Mouse (Mus musculus): ENCODE data around the gene Rest. TPM values are rescaled to one million over a fixed set of nuclear protein-coding genes. Genes with fewer than 3 reads are reported as not detected.

Rest gene
- polyA plus RNA-seq, 1 experiment from 2014 or later, result 6.7 TPM

DNA sequence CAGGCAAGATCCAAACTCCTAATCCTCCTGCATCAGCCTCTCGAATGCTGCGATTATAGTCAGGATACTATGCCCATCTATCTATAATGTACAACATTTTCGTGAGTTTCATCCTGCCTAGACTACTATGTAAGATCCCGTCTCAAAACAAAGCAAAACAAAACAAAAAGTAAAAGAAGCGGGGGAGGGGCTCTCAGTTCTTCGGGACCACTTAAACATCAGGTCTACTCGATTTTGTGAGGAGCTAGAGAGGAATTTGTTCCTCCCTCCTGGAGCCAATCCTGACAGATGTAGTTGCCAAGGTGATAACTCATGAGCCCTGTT is 19.9 kb upstream of the Rest start:
- peaks cover 9% of the 10 kb centered on the region for H3K4me1 ChIP-seq (replicated peaks; ENCODE audit: control insufficient read depth, insufficient read depth, low read length)
- no peak overlapping the region for H3K9ac ChIP-seq (replicated peaks; ENCODE audit: low read depth, low read length)
- no peak for ATAC-seq
- H3K9me3 ChIP-seq (ENCODE audit: control insufficient read depth, low read length), result no peaks in the 10 kb centered on the region
- no peaks in the 10 kb centered on the region for H3K36me3 ChIP-seq (ENCODE audit: control insufficient read depth, insufficient read depth)
- H3K27me3 ChIP-seq (replicated peaks; ENCODE audit: control insufficient read depth, insufficient read depth, low read length), result no peaks in the 10 kb centered on the region
- H3K4me3 ChIP-seq (replicated peaks; ENCODE audit: low read length), result peak overlapping the region; percentile 22
- no peak overlapping the region; the same call in 1 of the 2 replicates for H3K27ac ChIP-seq (ENCODE audit: low read length)
- H3K4me2 ChIP-seq (ENCODE audit: low read length), result peak overlapping the region; percentile 46
- 26% methylated on average over 7 of the region's 7 CpGs for WGBS

DNA sequence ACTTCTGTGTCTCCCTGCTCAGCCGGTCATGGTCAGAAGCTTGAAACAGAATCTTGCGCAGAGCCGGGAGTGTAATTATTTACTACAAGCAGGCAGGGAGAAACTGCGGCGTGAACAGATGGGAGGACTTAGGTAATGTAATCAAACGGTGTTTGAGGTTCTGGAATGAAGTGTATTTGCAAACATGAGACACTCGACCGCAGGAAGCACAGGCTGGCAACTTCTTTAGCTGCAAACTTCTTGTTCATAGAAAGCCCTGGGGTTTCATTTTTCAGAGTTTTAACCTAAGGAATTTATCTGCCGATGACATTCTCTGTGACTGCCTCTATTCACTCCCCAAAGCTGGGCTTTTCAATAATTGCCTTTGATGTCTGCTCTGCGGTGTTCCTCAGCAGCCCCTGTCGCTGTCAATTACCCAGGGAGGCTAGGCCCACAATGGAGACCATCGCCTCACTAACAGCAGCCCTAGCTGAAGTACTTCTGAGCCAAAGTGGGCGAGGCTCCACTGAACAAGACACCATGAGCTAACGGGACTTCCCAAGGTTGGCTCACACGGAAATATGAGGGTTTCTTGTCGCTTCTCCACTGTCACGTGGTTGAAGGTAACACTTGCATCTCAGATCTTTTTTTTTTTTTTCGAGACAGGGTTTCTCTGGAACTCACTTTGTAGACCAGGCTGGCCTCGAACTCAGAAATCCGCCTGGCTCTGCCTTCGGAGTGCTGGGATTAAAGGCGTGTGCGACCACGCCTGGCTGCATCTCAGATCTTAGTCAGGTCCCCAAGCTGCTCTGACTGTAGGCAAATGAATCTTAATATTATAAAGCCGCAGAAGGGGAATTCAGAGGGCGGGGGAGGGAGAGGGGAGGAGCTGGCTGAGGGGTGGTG is 19.3 kb upstream of the Rest start:
- Histone ChIP-seq H3K27me3 (replicated peaks; ENCODE audit: control insufficient read depth, insufficient read depth, low read length) (no peaks in the 10 kb centered on the region), H3K9me3 (ENCODE audit: control insufficient read depth, low read length) (no peaks in the 10 kb centered on the region), H3K36me3 (ENCODE audit: control insufficient read depth, insufficient read depth) (no peaks in the 10 kb centered on the region), H3K9ac (replicated peaks; ENCODE audit: low read depth, low read length) (no peak overlapping the region), H3K4me2 (ENCODE audit: low read length) (peak overlapping the region; percentile 46), H3K27ac (ENCODE audit: low read length) (no peak overlapping the region; the same call in 1 of the 2 replicates), H3K4me1 (replicated peaks; ENCODE audit: control insufficient read depth, insufficient read depth, low read length) (peaks cover 9% of the 10 kb centered on the region), H3K4me3 (replicated peaks; ENCODE audit: low read length) (peak overlapping the region; percentile 22)
- ATAC-seq, result peak; percentile 36
- WGBS, result 24% methylated on average over 26 of the region's 26 CpGs

- no peak overlapping the region for H3K4me2 ChIP-seq (ENCODE audit: low read length)
- peaks cover 9% of the 10 kb centered on the region for H3K4me1 ChIP-seq (replicated peaks; ENCODE audit: control insufficient read depth, insufficient read depth, low read length)
- no peak overlapping the region for H3K27ac ChIP-seq (ENCODE audit: low read length)
- ATAC-seq, result no peak
- no peaks in the 10 kb centered on the region for H3K36me3 ChIP-seq (ENCODE audit: control insufficient read depth, insufficient read depth)
- no peak overlapping the region for H3K4me3 ChIP-seq (replicated peaks; ENCODE audit: low read length)
- H3K9me3 ChIP-seq (ENCODE audit: control insufficient read depth, low read length), result no peaks in the 10 kb centered on the region
- H3K9ac ChIP-seq (replicated peaks; ENCODE audit: low read depth, low read length), result no peak overlapping the region
- WGBS, result 70% methylated on average over 9 of the region's 9 CpGs
- no peaks in the 10 kb centered on the region for H3K27me3 ChIP-seq (replicated peaks; ENCODE audit: control insufficient read depth, insufficient read depth, low read length)
Measured at GRCm38 (mm10) chr5:77250083-77250482, 15.2 kb upstream of the Rest start.

DNA sequence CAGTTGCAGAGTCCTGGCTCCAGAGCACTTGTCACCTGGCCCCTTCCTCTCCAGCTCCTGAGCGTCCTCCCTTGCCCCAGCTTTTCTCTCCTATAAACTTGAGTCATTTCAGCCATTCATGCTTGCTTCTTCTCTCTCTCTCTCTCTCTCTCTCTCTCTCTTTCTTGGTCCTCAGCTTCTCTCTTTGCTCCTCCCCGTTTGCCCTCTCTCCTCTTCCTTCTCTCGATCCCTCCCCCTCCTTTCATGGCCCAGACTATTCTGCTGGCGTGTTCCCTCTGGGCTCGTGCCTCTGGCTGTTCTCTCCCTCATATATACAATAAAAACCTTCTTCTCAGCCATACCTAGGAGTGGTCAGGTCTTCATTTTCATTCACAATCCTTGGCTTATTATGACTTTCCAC is 13.6 kb upstream of the Rest start:
- Histone ChIP-seq H3K4me3 (replicated peaks; ENCODE audit: low read length) (no peak overlapping the region), H3K4me1 (replicated peaks; ENCODE audit: control insufficient read depth, insufficient read depth, low read length) (no peaks in the 10 kb centered on the region), H3K4me2 (ENCODE audit: low read length) (no peak overlapping the region), H3K36me3 (ENCODE audit: control insufficient read depth, insufficient read depth) (no peaks in the 10 kb centered on the region), H3K9ac (replicated peaks; ENCODE audit: low read depth, low read length) (no peak overlapping the region), H3K27ac (ENCODE audit: low read length) (no peak overlapping the region), H3K9me3 (ENCODE audit: control insufficient read depth, low read length) (no peaks in the 10 kb centered on the region), H3K27me3 (replicated peaks; ENCODE audit: control insufficient read depth, insufficient read depth, low read length) (no peaks in the 10 kb centered on the region)
- no peak for ATAC-seq
- WGBS, result 31% methylated on average over 5 of the region's 5 CpGs

DNA sequence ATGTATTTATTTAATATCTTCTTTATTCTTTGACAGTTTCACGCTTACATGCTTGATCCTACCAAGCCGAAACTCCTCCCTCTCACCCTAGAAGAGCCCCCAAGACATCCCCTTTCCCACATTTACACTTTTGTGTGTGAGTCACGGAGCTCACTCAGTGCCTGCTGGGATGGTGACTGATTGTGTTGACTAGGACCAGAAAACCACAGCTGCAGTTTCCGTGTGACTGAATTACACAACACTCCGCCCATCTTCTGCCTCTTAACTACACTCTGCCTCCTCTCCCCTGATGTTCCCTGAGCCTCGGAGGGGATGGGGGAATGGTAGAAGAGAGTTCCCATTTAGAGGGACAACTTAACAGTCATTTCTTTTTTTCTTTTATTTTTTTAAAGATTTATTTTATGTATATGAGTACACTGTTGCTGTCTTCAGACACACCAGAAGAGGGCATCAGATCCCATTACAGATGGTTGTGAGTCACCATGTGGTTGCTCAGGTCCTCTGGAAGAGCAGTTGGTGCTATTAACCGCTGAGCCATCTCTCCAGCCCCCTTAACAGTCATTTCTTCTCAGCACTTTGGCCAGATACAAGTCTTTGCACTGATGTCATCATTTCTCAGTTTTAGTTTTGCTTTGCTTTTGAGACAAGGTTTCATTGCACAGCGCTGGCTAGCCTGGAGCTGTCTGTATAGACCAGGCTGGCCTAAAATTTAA is 13.0 kb upstream of the Rest start:
- H3K36me3 ChIP-seq (ENCODE audit: control insufficient read depth, insufficient read depth), result no peaks in the 10 kb centered on the region
- H3K4me3 ChIP-seq (replicated peaks; ENCODE audit: low read length), result no peak overlapping the region
- H3K27me3 ChIP-seq (replicated peaks; ENCODE audit: control insufficient read depth, insufficient read depth, low read length), result no peaks in the 10 kb centered on the region
- H3K27ac ChIP-seq (ENCODE audit: low read length), result no peak overlapping the region
- WGBS, result 66% methylated on average over 8 of the region's 8 CpGs
- ATAC-seq, result no peak
- H3K9me3 ChIP-seq (ENCODE audit: control insufficient read depth, low read length), result no peaks in the 10 kb centered on the region
- H3K4me2 ChIP-seq (ENCODE audit: low read length), result no peak overlapping the region
- H3K4me1 ChIP-seq (replicated peaks; ENCODE audit: control insufficient read depth, insufficient read depth, low read length), result no peaks in the 10 kb centered on the region
- no peak overlapping the region for H3K9ac ChIP-seq (replicated peaks; ENCODE audit: low read depth, low read length)

DNA sequence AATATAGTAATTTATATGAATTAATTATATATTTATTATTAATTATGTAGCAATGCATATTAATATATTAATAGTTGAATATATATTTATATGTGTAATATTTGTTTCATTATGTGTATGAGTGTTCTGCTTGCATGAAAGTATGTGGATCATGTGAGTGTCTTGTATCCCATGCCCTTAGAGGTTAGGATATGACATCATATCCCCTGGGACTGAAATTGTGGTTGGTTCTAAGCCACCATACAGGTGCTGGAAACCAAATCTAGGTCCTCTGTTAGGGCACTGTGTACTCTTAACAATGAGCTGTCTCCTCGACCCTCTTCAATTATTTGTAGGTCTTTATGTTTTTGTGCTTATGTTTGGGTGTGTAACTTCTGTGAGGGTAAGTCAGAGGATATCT is 12.1 kb upstream of the Rest start:
- Histone ChIP-seq H3K9ac (replicated peaks; ENCODE audit: low read depth, low read length) (no peak overlapping the region), H3K36me3 (ENCODE audit: control insufficient read depth, insufficient read depth) (no peaks in the 10 kb centered on the region), H3K27me3 (replicated peaks; ENCODE audit: control insufficient read depth, insufficient read depth, low read length) (no peaks in the 10 kb centered on the region), H3K27ac (ENCODE audit: low read length) (no peak overlapping the region), H3K9me3 (ENCODE audit: control insufficient read depth, low read length) (no peaks in the 10 kb centered on the region), H3K4me3 (replicated peaks; ENCODE audit: low read length) (no peak overlapping the region), H3K4me2 (ENCODE audit: low read length) (no peak overlapping the region), H3K4me1 (replicated peaks; ENCODE audit: control insufficient read depth, insufficient read depth, low read length) (no peaks in the 10 kb centered on the region)
- no peak for ATAC-seq
- 79% methylated on average over 1 of the region's 1 CpGs for WGBS

- Histone ChIP-seq H3K4me3 (replicated peaks; ENCODE audit: low read length) (no peak overlapping the region), H3K9ac (replicated peaks; ENCODE audit: low read depth, low read length) (no peak overlapping the region), H3K27ac (ENCODE audit: low read length) (no peak overlapping the region), H3K27me3 (replicated peaks; ENCODE audit: control insufficient read depth, insufficient read depth, low read length) (no peaks in the 10 kb centered on the region), H3K4me1 (replicated peaks; ENCODE audit: control insufficient read depth, insufficient read depth, low read length) (no peaks in the 10 kb centered on the region), H3K9me3 (ENCODE audit: control insufficient read depth, low read length) (no peaks in the 10 kb centered on the region), H3K36me3 (ENCODE audit: control insufficient read depth, insufficient read depth) (no peaks in the 10 kb centered on the region), H3K4me2 (ENCODE audit: low read length) (no peak overlapping the region)
- no peak for ATAC-seq
- 71% methylated on average over 3 of the region's 3 CpGs for WGBS
Measured at GRCm38 (mm10) chr5:77254402-77254801, 10.9 kb upstream of the Rest start.

DNA sequence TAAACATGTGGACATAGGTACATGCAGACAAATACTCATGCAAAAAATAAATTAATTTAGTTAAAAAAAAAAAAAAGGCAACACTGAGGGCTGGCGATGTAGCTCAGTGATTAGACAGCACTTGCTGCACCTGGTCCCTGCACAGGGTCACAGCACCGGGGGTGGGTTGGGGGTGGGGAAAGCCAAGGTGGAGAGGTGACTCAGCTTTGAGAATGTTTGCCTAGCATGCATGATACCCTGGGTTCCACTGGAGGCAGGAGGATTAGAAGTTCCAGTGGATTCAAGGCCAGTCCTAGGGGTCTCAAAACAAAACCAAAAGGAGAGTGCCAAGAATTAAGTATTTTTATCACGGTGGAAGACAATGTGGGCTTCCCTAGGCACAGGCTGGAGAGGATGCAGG is 7.7 kb upstream of the Rest start:
- H3K4me3 ChIP-seq (replicated peaks; ENCODE audit: low read length), result no peak overlapping the region
- H3K9me3 ChIP-seq (ENCODE audit: control insufficient read depth, low read length), result no peaks in the 10 kb centered on the region
- H3K4me1 ChIP-seq (replicated peaks; ENCODE audit: control insufficient read depth, insufficient read depth, low read length), result no peaks in the 10 kb centered on the region
- H3K27ac ChIP-seq (ENCODE audit: low read length), result no peak overlapping the region
- H3K4me2 ChIP-seq (ENCODE audit: low read length), result no peak overlapping the region
- no peak overlapping the region for H3K9ac ChIP-seq (replicated peaks; ENCODE audit: low read depth, low read length)
- 76% methylated on average over 3 of the region's 3 CpGs for whole genome bisulfite sequencing
- H3K36me3 ChIP-seq (ENCODE audit: control insufficient read depth, insufficient read depth), result no peaks in the 10 kb centered on the region
- no peak for ATAC-seq
- H3K27me3 ChIP-seq (replicated peaks; ENCODE audit: control insufficient read depth, insufficient read depth, low read length), result no peaks in the 10 kb centered on the region

- H3K9me3 ChIP-seq (ENCODE audit: control insufficient read depth, low read length), result no peaks in the 10 kb centered on the region
- H3K4me1 ChIP-seq (replicated peaks; ENCODE audit: control insufficient read depth, insufficient read depth, low read length), result no peaks in the 10 kb centered on the region
- H3K27ac ChIP-seq (ENCODE audit: low read length), result no peak overlapping the region
- no peak overlapping the region for H3K9ac ChIP-seq (replicated peaks; ENCODE audit: low read depth, low read length)
- H3K27me3 ChIP-seq (replicated peaks; ENCODE audit: control insufficient read depth, insufficient read depth, low read length), result no peaks in the 10 kb centered on the region
- no peaks in the 10 kb centered on the region for H3K36me3 ChIP-seq (ENCODE audit: control insufficient read depth, insufficient read depth)
- no peak overlapping the region for H3K4me2 ChIP-seq (ENCODE audit: low read length)
- no peak for ATAC-seq
- H3K4me3 ChIP-seq (replicated peaks; ENCODE audit: low read length), result no peak overlapping the region
Measured at GRCm38 (mm10) chr5:77259315-77259714, 6.0 kb upstream of the Rest start.

All from forebrain, embryonic 16.5 days (tissue).